Mouse (Mus musculus): ENCODE measurements at regions not wholly inside any gene's neighbourhood (a gene's known extent, or its start where the extent isn't known, plus 50 kb on each side); places are given as distances from the start of the nearest gene placed in this dataset.

GRCm38 (mm10) chr8:109416327-109417100, 77.3 kb upstream of the Pmfbp1 start:
- WGBS, result 81% methylated on average over 17 of the region's 17 CpGs
- Histone ChIP-seq H3K9me3 (ENCODE audit: control insufficient read depth) (no peaks in the 10 kb centered on the region), H3K9ac (ENCODE audit: low read depth, low read length) (no peak overlapping the region), H3K4me1 (replicated peaks; ENCODE audit: control insufficient read depth, insufficient read depth, low read length) (no peaks in the 10 kb centered on the region), H3K4me2 (replicated peaks; ENCODE audit: low read depth) (no peak overlapping the region), H3K4me3 (ENCODE audit: low read depth, low read length) (no peak overlapping the region), H3K36me3 (ENCODE audit: control insufficient read depth, insufficient read depth) (no peaks in the 10 kb centered on the region), H3K27ac (ENCODE audit: low read depth, low read length) (no peak overlapping the region), H3K27me3 (replicated peaks; ENCODE audit: control insufficient read depth, insufficient read depth, low read length) (no peaks in the 10 kb centered on the region)
- ATAC-seq, result no peak
- TF ChIP-seq CTCF (IDR thresholded peaks at IDR 0.05; ENCODE audit: low read depth), result no peak

GRCm38 (mm10) chr8:109417222-109417621, 76.6 kb upstream of the Pmfbp1 start:
- Histone ChIP-seq H3K4me3 (ENCODE audit: low read depth, low read length) (no peak overlapping the region), H3K36me3 (ENCODE audit: control insufficient read depth, insufficient read depth) (no peaks in the 10 kb centered on the region), H3K9ac (ENCODE audit: low read depth, low read length) (no peak overlapping the region), H3K27me3 (replicated peaks; ENCODE audit: control insufficient read depth, insufficient read depth, low read length) (no peaks in the 10 kb centered on the region), H3K9me3 (ENCODE audit: control insufficient read depth) (no peaks in the 10 kb centered on the region), H3K4me1 (replicated peaks; ENCODE audit: control insufficient read depth, insufficient read depth, low read length) (no peaks in the 10 kb centered on the region), H3K4me2 (replicated peaks; ENCODE audit: low read depth) (no peak overlapping the region), H3K27ac (ENCODE audit: low read depth, low read length) (no peak overlapping the region)
- 0 out of 2 replicates have a peak, but pooled peaks have one; percentile 45 for ATAC-seq
- TF ChIP-seq CTCF (IDR thresholded peaks at IDR 0.05; ENCODE audit: low read depth), result peak; percentile 86
- WGBS, result 38% methylated on average over 5 of the region's 5 CpGs

GRCm38 (mm10) chr8:109417971-109418370, 75.9 kb upstream of the Pmfbp1 start:
- Histone ChIP-seq H3K4me2 (replicated peaks; ENCODE audit: low read depth) (no peak overlapping the region), H3K27ac (ENCODE audit: low read depth, low read length) (no peak overlapping the region), H3K9me3 (ENCODE audit: control insufficient read depth) (no peaks in the 10 kb centered on the region), H3K4me1 (replicated peaks; ENCODE audit: control insufficient read depth, insufficient read depth, low read length) (no peaks in the 10 kb centered on the region), H3K27me3 (replicated peaks; ENCODE audit: control insufficient read depth, insufficient read depth, low read length) (no peaks in the 10 kb centered on the region), H3K4me3 (ENCODE audit: low read depth, low read length) (no peak overlapping the region), H3K36me3 (ENCODE audit: control insufficient read depth, insufficient read depth) (no peaks in the 10 kb centered on the region), H3K9ac (ENCODE audit: low read depth, low read length) (no peak overlapping the region)
- ATAC-seq, result no peak
- peak; percentile 35; the same call in 1 of the 2 replicates for TF ChIP-seq CTCF (IDR thresholded peaks at IDR 0.05; ENCODE audit: low read depth)
- WGBS, result 49% methylated on average over 12 of the region's 12 CpGs

GRCm38 (mm10) chr8:109419029-109419596, 74.7 kb upstream of the Pmfbp1 start:
- 39% methylated on average over 4 of the region's 4 CpGs for WGBS
- H3K4me1 ChIP-seq (replicated peaks; ENCODE audit: control insufficient read depth, insufficient read depth, low read length), result no peaks in the 10 kb centered on the region
- ATAC-seq, result peak; percentile 49; the same call in 1 of the 2 replicates
- H3K4me3 ChIP-seq (ENCODE audit: low read depth, low read length), result no peak overlapping the region
- H3K9me3 ChIP-seq (ENCODE audit: control insufficient read depth), result no peaks in the 10 kb centered on the region
- no peak overlapping the region for H3K27ac ChIP-seq (ENCODE audit: low read depth, low read length)
- H3K27me3 ChIP-seq (replicated peaks; ENCODE audit: control insufficient read depth, insufficient read depth, low read length), result no peaks in the 10 kb centered on the region
- H3K4me2 ChIP-seq (replicated peaks; ENCODE audit: low read depth), result no peak overlapping the region
- no peak for TF ChIP-seq CTCF (IDR thresholded peaks at IDR 0.05; ENCODE audit: low read depth)
- no peaks in the 10 kb centered on the region for H3K36me3 ChIP-seq (ENCODE audit: control insufficient read depth, insufficient read depth)
- no peak overlapping the region for H3K9ac ChIP-seq (ENCODE audit: low read depth, low read length)

GRCm38 (mm10) chr8:109424004-109424403, 69.8 kb upstream of the Pmfbp1 start:
- H3K9me3 ChIP-seq (ENCODE audit: control insufficient read depth), result no peaks in the 10 kb centered on the region
- ATAC-seq, result no peak
- H3K36me3 ChIP-seq (ENCODE audit: control insufficient read depth, insufficient read depth), result no peaks in the 10 kb centered on the region
- no peak overlapping the region for H3K9ac ChIP-seq (ENCODE audit: low read depth, low read length)
- no peak for TF ChIP-seq CTCF (IDR thresholded peaks at IDR 0.05; ENCODE audit: low read depth)
- no peaks in the 10 kb centered on the region for H3K4me1 ChIP-seq (replicated peaks; ENCODE audit: control insufficient read depth, insufficient read depth, low read length)
- 0 out of 2 replicates have a peak, but pooled peaks cover 2% of the 10 kb centered on the region for H3K27me3 ChIP-seq (replicated peaks; ENCODE audit: control insufficient read depth, insufficient read depth, low read length)
- 65% methylated on average over 5 of the region's 5 CpGs for WGBS
- no peak overlapping the region for H3K4me2 ChIP-seq (replicated peaks; ENCODE audit: low read depth)
- no peak overlapping the region for H3K27ac ChIP-seq (ENCODE audit: low read depth, low read length)
- no peak overlapping the region for H3K4me3 ChIP-seq (ENCODE audit: low read depth, low read length)

- Histone ChIP-seq H3K4me3 (ENCODE audit: low read depth, low read length) (no peak overlapping the region), H3K27ac (ENCODE audit: low read depth, low read length) (no peak overlapping the region), H3K36me3 (ENCODE audit: control insufficient read depth, insufficient read depth) (no peaks in the 10 kb centered on the region), H3K4me1 (replicated peaks; ENCODE audit: control insufficient read depth, insufficient read depth, low read length) (no peaks in the 10 kb centered on the region), H3K4me2 (replicated peaks; ENCODE audit: low read depth) (no peak overlapping the region), H3K9ac (ENCODE audit: low read depth, low read length) (no peak overlapping the region), H3K27me3 (replicated peaks; ENCODE audit: control insufficient read depth, insufficient read depth, low read length) (0 out of 2 replicates have a peak, but pooled peaks cover 2% of the 10 kb centered on the region), H3K9me3 (ENCODE audit: control insufficient read depth) (no peaks in the 10 kb centered on the region)
- ATAC-seq, result no peak
- no peak for TF ChIP-seq CTCF (IDR thresholded peaks at IDR 0.05; ENCODE audit: low read depth)
- WGBS, result 74% methylated on average over 9 of the region's 9 CpGs
Observed at GRCm38 (mm10) chr8:109428551-109428950, 65.3 kb upstream of the Pmfbp1 start.

All from intestine, postnatal 0 days (tissue).